Mouse (Mus musculus) right cerebral cortex, postnatal 14 days (tissue): ENCODE measurements around the gene Stoml1.
A peak's percentile ranks its signal among the peaks of the same experiment; 100 is the strongest.

Experiments used
- DNase-seq: peaks from one replicate; pipeline ENCODE4 v3.0.0; 2022

Stoml1 gene

GRCm38 (mm10) chr9:58305686-58306085 lies 52.7 kb downstream of the Stoml1 start:
- DNase-seq = no peak

DNA sequence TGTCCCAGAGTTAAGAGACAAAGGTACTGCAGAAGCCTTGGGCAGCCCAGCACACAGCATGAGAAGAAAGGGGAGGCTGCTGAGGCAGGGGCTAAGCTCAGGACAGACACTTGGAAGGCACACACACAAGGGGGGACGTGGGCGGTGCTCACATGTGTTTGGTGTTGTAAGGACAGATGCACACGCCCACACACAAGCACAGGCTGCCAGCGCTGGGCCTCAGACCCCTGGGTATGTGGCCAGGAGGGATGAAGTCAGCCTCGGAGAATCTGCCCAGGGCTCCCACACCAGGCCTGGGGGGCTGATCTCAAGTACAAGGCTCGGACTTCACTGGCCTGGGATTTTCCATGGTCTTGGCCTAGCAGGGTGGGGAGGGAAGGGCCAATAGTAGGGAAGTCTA lies 55.4 kb downstream of the Stoml1 start:
- DNase-seq = peak; percentile 59

DNA sequence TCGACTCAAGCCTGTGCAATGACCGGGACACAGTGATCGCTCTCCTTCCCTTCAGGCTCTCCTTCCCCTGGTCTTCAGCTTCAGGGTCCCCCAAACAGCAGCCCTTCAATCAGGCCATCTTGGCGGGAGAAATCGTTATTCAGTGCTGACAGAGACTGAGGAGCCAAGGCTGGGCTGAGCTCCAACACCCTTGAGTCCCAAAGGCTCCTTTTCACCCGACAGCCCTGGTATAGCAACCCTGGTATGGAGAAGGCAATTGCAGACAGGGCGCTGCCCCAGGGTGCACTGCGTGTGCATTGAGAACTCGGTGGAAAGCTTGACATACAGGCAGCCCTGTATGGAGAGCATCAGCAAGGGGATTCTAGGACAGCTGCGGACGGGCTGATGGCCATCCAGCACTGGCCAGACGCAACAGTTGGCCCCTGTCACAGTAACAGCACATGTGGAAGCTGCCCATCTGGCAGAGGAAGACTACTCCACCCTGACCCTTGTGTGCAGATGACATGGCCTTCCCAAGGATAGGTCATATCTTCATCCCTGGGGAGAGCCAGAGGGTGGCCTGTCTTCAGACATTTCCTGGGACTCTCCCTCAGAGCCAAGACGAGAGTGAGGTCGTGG lies 57.2 kb downstream of the Stoml1 start:
- DNase-seq = no peak

GRCm38 (mm10) chr9:58311191-58311910 lies 58.4 kb downstream of the Stoml1 start:
- DNase-seq = no peak
